Mouse (Mus musculus) myocyte (in vitro differentiated cells): ENCODE measurements around the gene Epb41l1.

Experiments used
- CEBPB ChIP-seq: IDR thresholded peaks from 2 replicates; pipeline ENCODE4 v1.6.1; 2011; ENCODE audit warnings: mild to moderate bottlenecking, moderate library complexity; ENCODE audit not compliant: poor library complexity, insufficient read depth, severe bottlenecking
- E2F4 ChIP-seq: IDR thresholded peaks from one replicate; pipeline ENCODE4 v1.6.1; 2011; ENCODE audit warnings: mild to moderate bottlenecking, control low read depth, moderate library complexity; ENCODE audit not compliant: insufficient read depth
- MAX ChIP-seq: IDR thresholded peaks from one replicate; pipeline ENCODE4 v1.6.1; 2011; ENCODE audit warnings: low read depth, mild to moderate bottlenecking, control low read depth
- POLR2A ChIP-seq: IDR thresholded peaks from one replicate; pipeline ENCODE4 v1.6.1; 2011; ENCODE audit warnings: low read depth, mild to moderate bottlenecking, control low read depth, moderate library complexity; ENCODE audit not compliant: insufficient read length
- POLR2AphosphoS2 ChIP-seq: IDR thresholded peaks from one replicate; pipeline ENCODE4 v1.6.1; 2011; ENCODE audit warnings: low read depth, control low read depth; ENCODE audit not compliant: insufficient read length
- REST ChIP-seq: IDR thresholded peaks from one replicate; pipeline ENCODE4 v1.6.1; 2011; ENCODE audit warnings: mild to moderate bottlenecking, control low read depth, moderate library complexity; ENCODE audit not compliant: insufficient read depth, insufficient read length
- SRF ChIP-seq: IDR thresholded peaks from one replicate; pipeline ENCODE4 v1.6.1; 2011; ENCODE audit warnings: low read depth; ENCODE audit not compliant: control insufficient read depth, insufficient read length
- TCF12 ChIP-seq: IDR thresholded peaks from one replicate; pipeline ENCODE4 v1.6.1; 2011; ENCODE audit warnings: mild to moderate bottlenecking, control low read depth; ENCODE audit not compliant: poor library complexity, insufficient read depth, severe bottlenecking
- TCF3 ChIP-seq: IDR thresholded peaks from one replicate; pipeline ENCODE4 v1.6.1; 2011; ENCODE audit warnings: low read depth, control low read depth; ENCODE audit not compliant: insufficient read length
- USF1 ChIP-seq: IDR thresholded peaks from one replicate; pipeline ENCODE4 v1.6.1; 2011; ENCODE audit warnings: low read depth, mild to moderate bottlenecking, control low read depth, moderate library complexity

- TF ChIP-seq POLR2A (no peak), USF1 (no peak), CEBPB (no peak), TCF3 (no peak), POLR2AphosphoS2 (no peak), E2F4 (no peak), MAX (no peak), REST (no peak), TCF12 (no peak), SRF (no peak)
Observed at GRCm38 (mm10) chr2:156563557-156563956, 142.8 kb downstream of the Epb41l1 start.
